Mouse (Mus musculus) thymus, adult 2 months (tissue): ENCODE results near the gene Fibp. TPM values are rescaled to one million over a fixed set of nuclear protein-coding genes. Genes with fewer than 3 reads are reported as not detected.

ENCODE experiments used
- DNase-seq: peaks from one replicate; pipeline ENCODE4 v3.0.0; 2021
- H3K27ac ChIP-seq: fragments of 200-500 bp; 2 replicates; pipeline ENCODE4 v1.5.1; 2012; ENCODE audit warnings: low read length, control low read depth; ENCODE audit not compliant: control insufficient read depth, insufficient read depth
- H3K27me3 ChIP-seq: fragments of 200-500 bp; 2 replicates; pipeline ENCODE4 v1.6.1; 2012; ENCODE audit warnings: mild to moderate bottlenecking, low read length, moderate library complexity, mixed read lengths; ENCODE audit not compliant: control insufficient read depth, insufficient read depth
- H3K36me3 ChIP-seq: fragments of 200-500 bp; 2 replicates; pipeline ENCODE4 v1.6.1; 2012; ENCODE audit warnings: mild to moderate bottlenecking, low read length, moderate library complexity; ENCODE audit not compliant: control insufficient read depth, insufficient read depth
- H3K4me1 ChIP-seq: fragments of 200-500 bp; replicated peaks from 2 replicates; pipeline ENCODE4 v1.6.1; 2012; ENCODE audit warnings: low read length; ENCODE audit not compliant: control insufficient read depth, insufficient read depth
- H3K4me3 ChIP-seq: fragments of 200-500 bp; 2 replicates; pipeline ENCODE4 v1.5.1; 2012; ENCODE audit warnings: mild to moderate bottlenecking, low read length, control low read depth, moderate library complexity; ENCODE audit not compliant: control insufficient read depth, insufficient read depth
- CTCF ChIP-seq: fragments of 200-500 bp; IDR thresholded peaks from 2 replicates; pipeline ENCODE4 v1.5.1; 2012; ENCODE audit warnings: mild to moderate bottlenecking, control low read depth, low read length, moderate library complexity, borderline replicate concordance; ENCODE audit not compliant: control insufficient read depth, poor library complexity, insufficient read depth; ENCODE audit errors: extremely low read depth
- POLR2A ChIP-seq: fragments of 200-500 bp; IDR thresholded peaks from 2 replicates; pipeline ENCODE4 v1.6.1; 2012; ENCODE audit warnings: mild to moderate bottlenecking, low read length, control low read depth, moderate library complexity; ENCODE audit not compliant: control insufficient read depth, poor library complexity, insufficient read depth; ENCODE audit errors: extremely low read depth
- WGBS: fragments of 180-500 bp; shearing (Covaris S2); methylation state at CpG from one replicate; pipeline ENCODE4 v1.1.7; 2018; 5-methylcytosine and 5-hydroxymethylcytosine counted together
- polyA plus RNA-seq: library from polyadenylated mRNA; depleted of rRNA; stranded (reverse); fragments of >200 nt; gene quantifications from 2 replicates; pipeline ENCODE4 v1.2.3, GENCODE M21; 2012

The Fibp gene
- polyA plus RNA-seq, 1 experiment, result 157 TPM

DNA sequence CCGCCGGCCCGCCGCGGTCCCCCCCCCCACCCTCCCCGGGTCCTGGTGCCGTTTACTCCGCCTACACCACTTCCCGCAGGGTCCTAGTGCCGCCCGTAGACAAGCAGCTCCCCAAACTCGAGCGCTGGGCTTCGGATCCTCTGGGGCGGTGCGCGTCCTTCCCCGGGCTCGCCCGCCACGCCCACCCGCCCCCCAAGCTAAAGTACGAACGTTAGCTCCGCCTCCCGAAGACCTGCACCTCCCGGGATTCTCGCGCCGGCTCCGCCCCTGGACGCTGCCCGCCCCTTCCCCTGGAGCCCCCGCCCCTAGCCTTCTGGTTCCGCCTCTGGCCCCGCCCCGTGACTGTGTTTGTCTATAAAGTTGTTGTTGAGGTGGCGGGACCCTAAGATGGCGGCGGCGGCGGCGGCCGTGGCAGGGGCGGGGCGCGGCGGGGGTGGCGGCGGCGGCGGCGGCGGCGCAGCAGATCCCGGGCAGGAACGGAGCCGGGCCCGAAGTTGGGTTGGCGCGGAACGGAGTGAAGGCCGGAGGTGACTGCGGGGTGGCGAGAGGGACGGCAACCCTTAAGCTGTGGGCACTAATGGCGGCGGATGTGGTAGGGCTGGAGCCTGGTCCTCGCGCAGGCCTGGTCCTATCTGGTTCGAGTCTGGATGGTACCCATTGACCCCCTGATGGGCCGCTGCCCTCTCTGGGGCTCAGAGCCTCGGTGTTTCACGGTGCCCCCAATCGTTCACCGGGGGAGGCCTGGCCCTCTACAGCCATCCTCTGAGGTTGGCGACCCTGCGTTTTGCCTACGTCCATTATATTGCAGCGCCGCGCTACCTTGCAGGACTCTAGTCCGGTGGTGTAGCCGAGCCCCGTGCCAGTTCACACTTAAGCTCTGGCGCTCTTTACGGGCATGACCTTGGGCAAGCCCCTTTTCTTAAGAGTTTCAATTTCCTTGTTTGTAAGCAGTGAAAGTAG lies 35.4 kb upstream of the Fibp start, which contains the start of the genes Drap1 and AI837181:
Gene Drap1 (minus strand): TSS at position 198 of the 960 bp plus-strand sequence.
Gene AI837181 (plus strand): TSS at position 363 of the 960 bp plus-strand sequence.
- peak within 1 kb of the TSS; percentile 83 for H3K4me3 ChIP-seq
- WGBS, result 1% methylated on average over 84 of the region's 87 CpGs
- peak; percentile 94 for DNase-seq
- peak within 1 kb of the TSS; percentile 41 for H3K27ac ChIP-seq
- H3K4me1 ChIP-seq, result peaks cover 39% of the 10 kb centered on the region
- TF ChIP-seq POLR2A (peak; percentile 61), CTCF (no peak)
- 0 out of 2 replicates have a peak, but pooled peaks cover 8% of the 10 kb centered on the region for H3K36me3 ChIP-seq
- no peaks in the 10 kb centered on the region for H3K27me3 ChIP-seq

DNA sequence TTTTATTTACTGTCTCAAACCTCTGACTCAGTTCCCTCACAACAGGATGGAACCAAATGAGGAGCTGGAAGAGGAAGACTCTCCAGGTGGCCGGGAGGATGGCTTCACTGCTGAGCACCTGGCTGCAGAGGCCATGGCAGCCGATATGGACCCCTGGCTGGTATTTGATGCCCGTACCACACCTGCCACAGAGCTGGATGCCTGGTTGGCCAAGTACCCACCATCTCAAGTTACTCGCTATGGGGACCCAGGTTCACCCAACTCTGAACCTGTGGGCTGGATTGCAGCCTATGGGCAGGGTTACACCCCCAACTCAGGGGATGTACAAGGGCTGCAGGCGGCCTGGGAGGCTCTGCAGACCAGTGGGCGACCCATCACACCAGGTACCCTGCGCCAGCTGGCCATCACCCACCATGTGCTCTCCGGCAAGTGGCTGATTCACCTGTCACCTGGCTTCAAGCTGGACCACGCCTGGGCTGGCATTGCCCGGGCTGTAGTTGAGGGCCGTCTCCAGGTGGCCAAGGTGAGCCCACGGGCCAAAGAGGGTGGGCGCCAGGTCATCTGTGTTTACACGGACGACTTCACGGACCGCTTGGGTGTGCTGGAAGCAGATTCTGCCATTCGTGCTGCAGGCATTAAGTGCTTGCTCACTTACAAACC lies 34.4 kb upstream of the Fibp start:
- Histone ChIP-seq H3K27me3 (no peaks in the 10 kb centered on the region), H3K4me1 (peaks cover 47% of the 10 kb centered on the region), H3K36me3 (0 out of 2 replicates have a peak, but pooled peaks cover 8% of the 10 kb centered on the region), H3K27ac (peak overlapping the region; percentile 41; the same call in 1 of the 2 replicates), H3K4me3 (peak overlapping the region; percentile 83; the same call in 1 of the 2 replicates)
- peak; percentile 13 for DNase-seq
- TF ChIP-seq CTCF, result no peak
- TF ChIP-seq POLR2A, result no peak
- WGBS, result 89% methylated on average over 18 of the region's 18 CpGs

DNA sequence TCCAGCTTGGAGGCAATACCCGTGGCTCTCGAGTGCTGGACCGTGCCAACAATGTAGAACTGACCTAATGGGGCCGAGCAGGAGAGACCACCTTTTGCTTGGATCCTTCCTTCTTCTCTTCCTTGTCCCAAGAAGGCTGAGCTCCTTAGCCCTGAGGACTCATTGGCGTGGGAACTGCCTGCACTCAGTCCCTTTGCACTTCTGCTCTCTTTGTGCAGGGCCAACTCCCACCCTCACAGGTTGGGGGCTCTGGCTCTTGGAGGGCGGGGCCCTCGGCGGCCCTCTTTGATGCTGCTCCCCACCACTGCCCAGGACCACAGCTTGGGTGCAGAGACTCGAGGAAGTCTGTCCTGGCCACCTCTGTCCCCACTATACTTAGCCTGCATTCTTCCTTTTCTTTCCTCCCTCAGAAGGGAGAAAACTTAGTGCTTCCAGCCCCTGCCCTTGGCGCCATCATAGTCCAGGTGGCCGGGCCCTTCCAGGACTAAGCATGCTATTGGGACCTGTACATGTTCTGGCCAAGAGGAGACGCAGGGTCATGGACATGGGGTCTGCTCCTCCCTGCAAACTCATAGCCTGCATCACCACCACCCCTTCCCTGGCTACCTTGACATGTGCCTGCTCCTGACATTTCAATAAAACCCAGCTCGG lies 33.6 kb upstream of the Fibp start:
- no peaks in the 10 kb centered on the region for H3K27me3 ChIP-seq
- no peak for DNase-seq
- H3K36me3 ChIP-seq, result 0 out of 2 replicates have a peak, but pooled peaks cover 8% of the 10 kb centered on the region
- TF ChIP-seq CTCF (no peak), POLR2A (no peak)
- 89% methylated on average over 13 of the region's 13 CpGs for WGBS
- peaks cover 53% of the 10 kb centered on the region for H3K4me1 ChIP-seq
- H3K4me3 ChIP-seq, result no peak overlapping the region
- no peak overlapping the region for H3K27ac ChIP-seq

DNA sequence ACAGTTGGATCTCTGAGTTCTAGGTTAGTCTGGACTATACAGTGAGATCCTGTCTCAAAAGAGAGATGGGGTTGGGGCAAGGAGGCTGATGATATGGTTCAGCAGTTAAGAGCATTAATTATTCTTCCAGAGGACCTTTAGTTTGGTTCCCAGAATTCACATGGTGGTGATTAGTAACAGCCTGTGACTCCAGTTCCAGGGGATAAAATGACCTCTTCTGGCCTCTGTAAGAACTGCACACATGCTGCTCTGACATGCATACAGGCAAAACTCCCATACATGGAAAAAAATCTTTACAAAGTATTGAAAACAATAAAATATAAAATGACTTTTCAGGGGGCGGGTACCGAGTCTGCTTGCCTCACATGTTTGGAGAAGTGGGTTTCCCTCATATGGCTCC lies 32.3 kb upstream of the Fibp start:
- Histone ChIP-seq H3K4me1 (peaks cover 49% of the 10 kb centered on the region), H3K27ac (no peak overlapping the region), H3K4me3 (no peak overlapping the region), H3K36me3 (0 out of 2 replicates have a peak, but pooled peaks cover 8% of the 10 kb centered on the region), H3K27me3 (no peaks in the 10 kb centered on the region)
- 82% methylated on average over 2 of the region's 2 CpGs for WGBS
- peak; percentile 53 for DNase-seq
- TF ChIP-seq POLR2A (no peak), CTCF (no peak)

DNA sequence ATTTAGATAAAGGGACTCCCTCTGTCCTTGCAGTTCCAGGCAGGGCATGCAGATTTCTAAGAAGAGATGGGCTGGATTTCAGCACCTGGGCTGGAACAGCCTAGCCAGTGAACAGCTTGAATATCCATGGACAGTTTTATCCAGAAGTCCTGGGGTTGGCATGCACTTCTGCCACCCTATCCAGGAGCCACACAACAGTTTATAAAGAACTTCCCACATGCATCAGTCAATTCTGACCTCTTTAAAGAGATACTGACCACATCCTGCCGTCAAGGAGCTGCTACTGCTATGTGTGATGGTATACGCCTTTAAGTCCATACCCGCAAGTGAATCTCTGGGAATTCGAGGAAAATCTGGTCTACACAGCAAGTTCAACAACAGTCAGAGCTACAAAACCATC lies 31.2 kb upstream of the Fibp start:
- Histone ChIP-seq H3K27me3 (no peaks in the 10 kb centered on the region), H3K4me3 (no peak overlapping the region), H3K27ac (no peak overlapping the region), H3K4me1 (peaks cover 49% of the 10 kb centered on the region), H3K36me3 (0 out of 2 replicates have a peak, but pooled peaks cover 8% of the 10 kb centered on the region)
- no peak for DNase-seq
- WGBS, result 83% methylated on average over 4 of the region's 4 CpGs
- TF ChIP-seq CTCF (no peak), POLR2A (no peak)

DNA sequence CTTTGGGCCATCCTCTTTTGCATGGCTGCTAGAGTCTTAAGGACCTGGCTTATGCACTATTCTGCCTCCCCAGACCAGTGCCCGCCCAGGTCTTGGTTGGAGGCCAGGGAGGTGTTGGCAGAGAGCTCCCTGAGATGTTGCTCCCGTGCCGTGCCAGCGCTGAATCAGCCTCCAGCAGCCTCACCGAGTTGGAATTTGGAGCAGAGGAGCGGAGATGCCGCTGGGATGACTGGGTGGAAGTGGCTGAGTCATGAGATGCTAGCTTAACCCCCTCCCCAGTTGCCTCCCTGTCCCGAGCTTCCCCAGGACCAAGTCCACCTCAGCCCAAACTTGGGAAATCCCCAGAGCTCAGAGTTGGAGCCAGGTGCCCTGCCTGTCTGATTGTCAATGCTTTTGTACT lies 30.6 kb upstream of the Fibp start:
- peaks cover 50% of the 10 kb centered on the region for H3K4me1 ChIP-seq
- no peak overlapping the region for H3K27ac ChIP-seq
- H3K27me3 ChIP-seq, result no peaks in the 10 kb centered on the region
- no peak for DNase-seq
- H3K36me3 ChIP-seq, result 0 out of 2 replicates have a peak, but pooled peaks cover 8% of the 10 kb centered on the region
- H3K4me3 ChIP-seq, result no peak overlapping the region
- WGBS, result 89% methylated on average over 8 of the region's 8 CpGs
- TF ChIP-seq CTCF (no peak), POLR2A (no peak)
